ENCODE assay signal across 1 mouse cellular context in the genomic region with DNA sequence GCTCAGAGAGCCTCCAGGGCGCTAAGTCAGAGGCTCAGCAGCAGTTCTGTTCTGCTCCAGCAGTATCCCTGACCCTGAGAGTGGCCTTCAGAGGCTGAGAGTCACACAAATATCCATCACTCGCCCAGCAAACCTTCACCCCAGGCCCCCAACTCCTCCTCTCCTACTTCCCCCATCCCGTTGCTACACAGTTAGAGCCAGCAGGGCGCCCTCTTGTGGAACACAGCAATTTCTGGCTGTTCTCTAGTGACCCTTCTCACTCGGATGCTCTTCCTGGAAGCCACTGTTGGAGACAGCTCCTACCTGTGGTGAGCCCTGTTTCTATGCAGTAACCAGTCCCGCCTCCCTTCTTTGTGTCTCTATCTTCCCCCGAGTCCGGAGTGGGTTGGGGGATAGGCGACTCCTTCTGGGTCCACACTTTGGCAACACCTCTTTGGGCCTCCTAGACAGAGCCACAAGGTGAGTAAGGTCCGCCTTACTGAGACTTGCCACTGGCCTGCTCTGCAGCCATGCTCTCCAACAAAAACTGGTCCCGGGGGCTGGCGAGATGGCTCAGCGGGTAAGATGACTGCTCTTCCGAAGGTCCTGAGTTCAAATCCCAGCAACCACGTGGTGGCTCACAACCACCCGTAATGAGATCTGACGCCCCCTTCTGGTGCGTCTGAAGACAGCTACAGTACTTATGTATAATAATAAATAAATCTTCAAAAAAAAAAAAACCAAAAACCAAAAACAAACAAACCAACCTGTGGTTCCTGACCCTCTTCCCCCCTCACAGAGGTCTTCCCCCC.
TF ChIP-seq lines count a peak whose summit lies in the region.

No protein-coding gene starts in this region.

TF ChIP-seq in CH12.LX, 34 proteins besides CTCF, POLR2A, EP300 and RAD21:
- TF ChIP-seq CHD2 (IDR thresholded peaks at IDR 0.05; ENCODE audit: low read length) (no peak), ZKSCAN1 (IDR thresholded peaks at IDR 0.05; ENCODE audit: borderline replicate concordance, low read depth, low read length) (no peak), MYC (IDR thresholded peaks at IDR 0.05; ENCODE audit: low read depth, low read length) (peak; percentile 76), UBTF (IDR thresholded peaks at IDR 0.05; ENCODE audit: low read depth, low read length) (no peak), SIN3A (IDR thresholded peaks at IDR 0.05; ENCODE audit: low read length) (peak; percentile 69; the same call in 1 of the 2 replicates), BHLHE40 (IDR thresholded peaks at IDR 0.05; ENCODE audit: low read depth, low read length) (no peak), NELFE (IDR thresholded peaks at IDR 0.05; ENCODE audit: low read depth, low read length) (peak; percentile 60; the same call in 1 of the 2 replicates), TCF12 (IDR thresholded peaks at IDR 0.05; ENCODE audit: low read depth, low read length) (peak; percentile 42; the same call in 1 of the 2 replicates), GABPA (IDR thresholded peaks at IDR 0.05; ENCODE audit: insufficient replicate concordance, low read depth, low read length) (no peak), HCFC1 (IDR thresholded peaks at IDR 0.05; ENCODE audit: low read depth, low read length) (0 out of 2 replicates have a peak, but pooled peaks have one; percentile 40), ZC3H11A (IDR thresholded peaks at IDR 0.05; ENCODE audit: low read depth, low read length) (no peak), USF2 (conservative IDR thresholded peaks at IDR 0.05; ENCODE audit: low read depth, low read length) (no peak), TBP (conservative IDR thresholded peaks at IDR 0.05; ENCODE audit: low read depth, low read length) (no peak), ZNF384 (IDR thresholded peaks at IDR 0.05; ENCODE audit: low read depth, low read length) (0 out of 2 replicates have a peak, but pooled peaks have one; percentile 16), USF1 (IDR thresholded peaks at IDR 0.05; ENCODE audit: low read depth, low read length) (no peak), ELF1 (IDR thresholded peaks at IDR 0.05; ENCODE audit: low read depth, low read length) (peak; percentile 85), POLR2AphosphoS2 (IDR thresholded peaks at IDR 0.05; ENCODE audit: low read depth, low read length) (no peak), MAX (IDR thresholded peaks at IDR 0.05; ENCODE audit: low read length) (0 out of 2 replicates have a peak, but pooled peaks have one; percentile 31), MAZ (IDR thresholded peaks at IDR 0.05; ENCODE audit: low read depth, low read length) (peak; percentile 70; the same call in 1 of the 2 replicates), SMC3 (IDR thresholded peaks at IDR 0.05; ENCODE audit: low read depth, low read length) (peak; percentile 71), MXI1 (IDR thresholded peaks at IDR 0.05; ENCODE audit: low read depth, low read length) (no peak)
TF ChIP-seq in CH12.LX: peak in this region for 10.
